Comparison of ENCODE assay signal across 16 mouse cellular contexts in genomic region chr2:33575406-33575805, GRCm38 (mm10).
DNase-seq lines count a peak whose midpoint lies in the region; ATAC-seq and TF ChIP-seq lines count a peak whose summit lies in the region.
"Had no signal": no experiment of that assay in that cellular context is flagged by ENCODE, and none has a peak within 500 bp of the region (broad histone marks: within the 10 kb centered on the region; RNA-seq: fewer than 3 reads in every experiment).

No protein-coding gene starts in this region.

- no peaks in the 10 kb centered on the region for H3K36me3 ChIP-seq in heart, embryonic 10.5 days
- H3K36me3 ChIP-seq in midbrain, embryonic 15.5 days (replicated peaks): no peaks in the 10 kb centered on the region
- H3K36me3 ChIP-seq: heart, embryonic 13.5 days had no signal

- no peak overlapping the region for H3K27ac ChIP-seq in heart, embryonic 10.5 days
- no peak overlapping the region for H3K27ac ChIP-seq in layer of hippocampus, adult 2 months
- no peak overlapping the region for H3K27ac ChIP-seq in midbrain, embryonic 15.5 days
- H3K27ac ChIP-seq: heart, embryonic 13.5 days; liver, embryonic 14.5 days had no signal

- peaks cover 97% of the 10 kb centered on the region for H3K27me3 ChIP-seq in heart, embryonic 10.5 days (ENCODE audit: insufficient read depth, poor library complexity, severe bottlenecking)
- peaks cover 63% of the 10 kb centered on the region for H3K27me3 ChIP-seq in midbrain, embryonic 15.5 days (replicated peaks)

- no peak for ATAC-seq in midbrain, embryonic 15.5 days (replicated peaks)

- no peak overlapping the region for H3K9ac ChIP-seq in midbrain, embryonic 15.5 days
- H3K9ac ChIP-seq: heart, embryonic 13.5 days; liver, embryonic 14.5 days had no signal

- TF ChIP-seq CTCF in layer of hippocampus, adult 2 months (conservative IDR thresholded peaks at IDR 0.05): no peak

- 28% methylated on average over 13 of the region's 13 CpGs for WGBS in heart, embryonic 10.5 days
- WGBS in midbrain, embryonic 15.5 days: 24% methylated on average over 13 of the region's 13 CpGs

- H3K4me3 ChIP-seq in heart, embryonic 10.5 days: no peak overlapping the region
- H3K4me3 ChIP-seq in layer of hippocampus, adult 2 months: no peak overlapping the region
- H3K4me3 ChIP-seq in midbrain, embryonic 15.5 days: no peak overlapping the region
- H3K4me3 ChIP-seq: heart, embryonic 13.5 days; myocyte had no signal

- intact Hi-C loops in heart, postnatal 10 days (cut with DNase I): no loop called here

- DNase-seq in heart, postnatal 10 days: peak; percentile 50 to 56
- DNase-seq in heart, embryonic 10.5 days (ENCODE audit: low spot score): no peak
- peak; percentile 23 for DNase-seq in kidney, postnatal 14 days
- no peak for DNase-seq in kidney, adult 18-20 months
- DNase-seq in embryo, embryonic 9.5 days (ENCODE audit: extremely low spot score): peak; percentile 41
- DNase-seq in lung, postnatal 10 days: peak; percentile 50
- no peak for DNase-seq in layer of hippocampus, adult 2 months (ENCODE audit: low spot score in 2 of 2)
- DNase-seq: adrenal gland, postnatal 25 days; cerebellum, postnatal 14 days; gastrocnemius, postnatal 36 days; right cerebral cortex, postnatal 25 days; thymus, adult 18-20 months had no signal

- peaks cover 1% of the 10 kb centered on the region for H3K4me1 ChIP-seq in heart, embryonic 10.5 days
- H3K4me1 ChIP-seq in midbrain, embryonic 15.5 days: peaks cover 22% of the 10 kb centered on the region

- H3K9me3 ChIP-seq in heart, embryonic 10.5 days: no peaks in the 10 kb centered on the region
- no peaks in the 10 kb centered on the region for H3K9me3 ChIP-seq in midbrain, embryonic 15.5 days
- H3K9me3 ChIP-seq: heart, embryonic 13.5 days had no signal

- no peak overlapping the region for H3K4me2 ChIP-seq in midbrain, embryonic 15.5 days
- H3K4me2 ChIP-seq: heart, embryonic 13.5 days had no signal

Comparison
In these comparisons a context has a peak if more than half of its experiments do, and no peak if none do; other contexts are left out.
1. DNase-seq: peak in heart, postnatal 10 days (2 of 2), kidney, postnatal 14 days (single experiment), embryo, embryonic 9.5 days (single experiment) and lung, postnatal 10 days (single experiment); none in heart, embryonic 10.5 days (single experiment), kidney, adult 18-20 months (single experiment) and layer of hippocampus, adult 2 months (0 of 2).